In the genomic region with DNA sequence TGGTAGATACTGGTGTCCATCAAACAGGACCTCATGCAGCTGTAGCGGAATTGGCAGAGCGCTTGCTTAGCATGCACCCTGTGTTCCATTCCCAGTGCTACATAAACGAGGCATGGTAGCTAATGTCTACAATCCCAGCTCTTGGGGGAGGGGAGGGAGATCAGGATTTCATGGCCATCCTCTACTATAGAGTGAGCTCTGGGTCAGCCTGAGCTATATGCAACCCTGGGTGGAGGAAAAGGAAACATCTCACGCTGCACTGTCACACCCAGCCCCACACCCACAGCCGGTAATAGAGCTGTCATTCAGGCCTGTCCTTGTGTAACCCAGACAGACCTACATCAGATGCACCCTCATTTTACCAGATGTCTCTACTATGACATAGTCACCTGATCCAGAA, we compare ENCODE assay signal across 17 mouse cellular contexts.
DNase-seq lines count a peak whose midpoint lies in the region.
"Had no signal": no experiment of that assay in that cellular context is flagged by ENCODE, and none has a peak within 500 bp of the region (broad histone marks: within the 10 kb centered on the region; RNA-seq: fewer than 3 reads in every experiment).

No protein-coding gene starts in this region.

- DNase-seq in testis, postnatal 10 days (ENCODE audit: low spot score), result peak; percentile 19
- no peak for DNase-seq in testis, postnatal 14 days (ENCODE audit: low spot score)
- DNase-seq in ES-CJ7 (ENCODE audit: low read depth, low spot score) (peak; percentile 68), ZHBTc4 (ENCODE audit: low read depth, low spot score) (peak; percentile 30)
- no peak for DNase-seq in embryo, embryonic 10.5 days (ENCODE audit: low spot score)
- no peak for DNase-seq in ovary, postnatal 36 days (ENCODE audit: low spot score)
- DNase-seq: adrenal gland, postnatal 10 days; adrenal gland, postnatal 36 days; cerebellum, adult 18-20 months; cerebellum, adult 9-10 months; cerebellum, postnatal 14 days; embryo, embryonic 11 days; gastrocnemius, postnatal 10 days; heart, adult 18-20 months; heart, postnatal 10 days; heart, postnatal 4 days; kidney, adult 2 months had no signal

Comparison
In these comparisons a context has a peak if more than half of its experiments do, and no peak if none do; other contexts are left out.
1. DNase-seq: peak in testis, postnatal 10 days (single experiment), ES-CJ7 (single experiment) and ZHBTc4 (single experiment); none in testis, postnatal 14 days (single experiment), embryo, embryonic 10.5 days (single experiment) and ovary, postnatal 36 days (single experiment).